Mouse (Mus musculus) liver, adult 2 months (tissue): ENCODE results near the gene Abr.

Experiments
- CTCF ChIP-seq: fragments of 200-500 bp; IDR thresholded peaks from 2 replicates; pipeline ENCODE4 v1.5.1; 2011; ENCODE audit warnings: low read depth, low read length, control low read depth
- POLR2A ChIP-seq: fragments of 200-500 bp; IDR thresholded peaks from 2 replicates; pipeline ENCODE4 v1.6.1; 2011; ENCODE audit warnings: low read length, control low read depth; ENCODE audit not compliant: insufficient read depth; ENCODE audit errors: extremely low read depth

- TF ChIP-seq CTCF: no peak
- TF ChIP-seq POLR2A: no peak
These were observed 229.1 kb downstream of the Abr start for GRCm38 (mm10) chr11:76392996-76393395.
